Mouse (Mus musculus): ENCODE results near the gene Mas1. TPM values are rescaled to one million over a fixed set of nuclear protein-coding genes. Genes with fewer than 3 reads are reported as not detected.
"Not testable (repeated sequence)": the region's sequence is repeated elsewhere in the genome, so short reads cannot be mapped to it uniquely, and the experiment has no call there.

Mas1 gene
- polyA plus RNA-seq, 1 experiment from 2014 or later = 0.32 TPM

DNA sequence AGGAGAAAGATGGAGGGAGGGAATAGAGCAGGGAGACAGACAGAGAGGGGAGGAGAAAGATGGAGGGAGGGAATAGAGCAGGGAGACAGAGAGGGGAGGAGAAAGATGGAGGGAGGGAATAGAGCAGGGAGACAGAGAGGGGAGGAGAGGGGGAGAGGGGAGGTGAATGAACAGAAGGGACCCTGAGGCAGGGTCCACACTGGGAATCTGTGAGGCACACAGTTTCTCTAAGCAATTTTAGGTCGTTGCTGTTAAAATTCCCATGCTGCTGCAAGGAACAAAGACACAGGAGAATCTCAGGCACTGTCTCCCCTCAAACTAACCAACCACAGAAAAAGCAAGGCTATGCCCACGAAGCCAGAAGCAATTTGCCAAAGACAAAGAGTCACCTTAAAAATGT, 30.7 kb upstream of the Mas1 start:
- ATAC-seq (ENCODE audit: low FRiP score, low read depth); H3K27ac ChIP-seq; H3K9ac ChIP-seq: not testable (repeated sequence)

DNA sequence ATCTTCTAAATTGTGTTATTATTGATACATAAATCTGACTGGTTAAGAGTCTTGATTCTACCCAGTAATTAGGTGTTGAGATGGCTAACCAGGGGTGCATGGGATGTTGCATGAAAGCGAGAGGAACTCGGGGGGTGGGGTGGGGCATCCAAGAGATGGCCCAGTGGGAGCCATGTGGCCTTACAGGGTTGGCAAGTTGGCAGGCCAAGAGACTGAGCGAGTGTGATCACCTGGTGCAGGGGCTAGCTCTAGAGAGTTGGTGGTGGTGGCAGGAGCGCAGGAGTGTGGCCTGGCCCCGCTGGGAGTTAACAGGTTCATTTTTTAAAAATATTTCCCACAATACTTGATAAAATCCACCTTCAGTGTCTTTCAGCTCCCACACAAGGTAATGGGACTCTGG, 29.7 kb upstream of the Mas1 start:
- 85% methylated on average over 5 of the region's 5 CpGs for WGBS
- Histone ChIP-seq H3K9me3 (no peaks in the 10 kb centered on the region), H3K27ac (no peak overlapping the region), H3K36me3 (peaks cover 31% of the 10 kb centered on the region), H3K4me3 (no peak overlapping the region), H3K4me1 (no peaks in the 10 kb centered on the region), H3K4me2 (replicated peaks) (no peak overlapping the region), H3K27me3 (replicated peaks) (no peaks in the 10 kb centered on the region), H3K9ac (no peak overlapping the region)
- ATAC-seq (ENCODE audit: low FRiP score, low read depth) = no peak

More for the DNA sequence above, 30.7 kb upstream of the Mas1 start:
- H3K4me2 ChIP-seq (replicated peaks); H3K4me1 ChIP-seq; H3K27me3 ChIP-seq (replicated peaks); H3K4me3 ChIP-seq; H3K9me3 ChIP-seq: not testable (repeated sequence)
- H3K36me3 ChIP-seq = peaks cover 36% of the 10 kb centered on the region
- 41% methylated on average over 2 of the region's 2 CpGs for WGBS

- no peaks in the 10 kb centered on the region for H3K27me3 ChIP-seq (replicated peaks)
These were observed 24.1 kb upstream of the Mas1 start for GRCm38 (mm10) chr17:12892033-12892432.

DNA sequence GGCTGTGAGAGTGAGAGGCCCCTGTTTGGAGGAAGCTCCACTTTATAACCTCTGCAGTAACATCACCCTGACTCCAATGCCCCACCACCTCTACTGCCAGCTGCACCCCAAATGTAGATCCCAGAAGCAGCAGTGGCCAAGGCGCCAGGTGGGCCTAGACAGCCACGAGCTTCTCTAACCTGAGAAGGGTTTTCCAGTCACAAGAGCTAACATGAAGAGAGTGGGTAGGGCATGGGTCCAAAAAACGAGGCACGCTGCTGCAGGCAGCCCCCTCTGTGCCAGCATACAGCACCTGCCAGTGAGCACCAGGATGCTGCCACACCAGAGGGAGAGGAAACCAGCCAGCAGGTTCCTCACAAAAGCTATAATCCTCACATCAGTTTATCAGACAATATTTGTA, 23.1 kb upstream of the Mas1 start:
- Histone ChIP-seq H3K9ac (no peak overlapping the region), H3K4me2 (replicated peaks) (no peak overlapping the region), H3K9me3 (no peaks in the 10 kb centered on the region), H3K4me1 (no peaks in the 10 kb centered on the region), H3K36me3 (peaks cover 24% of the 10 kb centered on the region), H3K27me3 (replicated peaks) (no peaks in the 10 kb centered on the region), H3K4me3 (no peak overlapping the region), H3K27ac (no peak overlapping the region)
- 92% methylated on average over 4 of the region's 4 CpGs for WGBS
- no peak for ATAC-seq (ENCODE audit: low FRiP score, low read depth)

More at GRCm38 (mm10) chr17:12892033-12892432, 24.1 kb upstream of the Mas1 start:
- no peak overlapping the region for H3K27ac ChIP-seq
- H3K4me1 ChIP-seq = no peaks in the 10 kb centered on the region
- 93% methylated on average over 9 of the region's 9 CpGs for WGBS
- H3K4me2 ChIP-seq (replicated peaks) = no peak overlapping the region
- peaks cover 28% of the 10 kb centered on the region for H3K36me3 ChIP-seq
- H3K9me3 ChIP-seq = no peaks in the 10 kb centered on the region
- no peak for ATAC-seq (ENCODE audit: low FRiP score, low read depth)
- H3K4me3 ChIP-seq = no peak overlapping the region
- no peak overlapping the region for H3K9ac ChIP-seq

DNA sequence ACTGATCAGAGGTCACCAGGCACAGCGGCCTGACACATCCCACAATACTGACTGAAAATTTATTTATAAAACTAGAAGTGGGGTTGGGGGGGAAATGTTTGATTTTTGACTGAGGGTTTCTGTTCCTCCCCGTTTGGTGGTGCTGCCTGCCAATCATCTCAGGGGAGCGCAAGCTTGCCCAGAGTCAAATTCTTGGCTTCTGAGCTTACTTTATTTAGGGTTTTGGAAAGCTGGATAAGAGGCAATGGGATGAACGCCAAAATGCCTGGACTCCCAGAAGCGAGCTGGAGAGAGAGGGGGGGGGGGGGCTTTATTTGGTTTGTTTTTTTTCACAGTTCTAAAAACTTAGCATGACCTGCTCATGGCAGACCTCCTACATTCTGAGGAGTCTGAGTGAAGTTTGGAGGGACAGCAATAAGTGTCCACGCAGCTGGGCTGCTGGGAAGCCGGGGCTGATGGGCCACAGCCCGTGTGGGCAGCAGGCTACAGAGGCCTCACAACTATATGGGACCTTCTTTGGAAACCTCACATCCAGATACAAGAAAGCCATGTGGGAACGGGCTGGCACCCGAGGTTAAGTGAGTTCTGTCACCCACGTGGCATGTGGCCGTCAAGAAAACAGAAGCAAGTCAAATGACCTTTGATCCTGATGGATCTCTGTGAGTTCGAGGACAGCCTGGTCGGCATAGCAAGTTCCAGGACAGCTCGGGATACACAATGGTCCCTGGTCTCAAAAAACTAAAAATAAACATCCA, 19.3 kb upstream of the Mas1 start:
- H3K9me3 ChIP-seq = no peaks in the 10 kb centered on the region
- H3K4me1 ChIP-seq = no peaks in the 10 kb centered on the region
- ATAC-seq (ENCODE audit: low FRiP score, low read depth) = no peak
- WGBS = 87% methylated on average over 15 of the region's 15 CpGs
- H3K4me3 ChIP-seq = no peak overlapping the region
- no peak overlapping the region for H3K27ac ChIP-seq
- H3K36me3 ChIP-seq = peaks cover 18% of the 10 kb centered on the region
- no peaks in the 10 kb centered on the region for H3K27me3 ChIP-seq (replicated peaks)
- no peak overlapping the region for H3K9ac ChIP-seq
- H3K4me2 ChIP-seq (replicated peaks) = no peak overlapping the region

- Histone ChIP-seq H3K27ac (no peak overlapping the region), H3K4me2 (replicated peaks) (no peak overlapping the region), H3K27me3 (replicated peaks) (no peaks in the 10 kb centered on the region), H3K36me3 (peaks cover 14% of the 10 kb centered on the region), H3K9me3 (no peaks in the 10 kb centered on the region), H3K4me1 (no peaks in the 10 kb centered on the region), H3K9ac (no peak overlapping the region), H3K4me3 (no peak overlapping the region)
- ATAC-seq (ENCODE audit: low FRiP score, low read depth) = no peak
- 32% methylated on average over 6 of the region's 6 CpGs for WGBS
These were observed 18.7 kb upstream of the Mas1 start for GRCm38 (mm10) chr17:12886620-12887019.

GRCm38 (mm10) chr17:12881216-12881615, 13.3 kb upstream of the Mas1 start:
- Histone ChIP-seq H3K27ac (no peak overlapping the region), H3K9me3 (no peaks in the 10 kb centered on the region), H3K4me2 (replicated peaks) (no peak overlapping the region), H3K4me1 (no peaks in the 10 kb centered on the region), H3K9ac (no peak overlapping the region), H3K4me3 (no peak overlapping the region), H3K27me3 (replicated peaks) (no peaks in the 10 kb centered on the region), H3K36me3 (no peaks in the 10 kb centered on the region)
- WGBS = 89% methylated on average over 1 of the region's 1 CpGs
- no peak for ATAC-seq (ENCODE audit: low FRiP score, low read depth)

- Histone ChIP-seq H3K27ac (no peak overlapping the region), H3K4me3 (no peak overlapping the region), H3K36me3 (no peaks in the 10 kb centered on the region), H3K9me3 (no peaks in the 10 kb centered on the region), H3K4me1 (no peaks in the 10 kb centered on the region), H3K27me3 (replicated peaks) (no peaks in the 10 kb centered on the region), H3K4me2 (replicated peaks) (peak overlapping the region; percentile 34; the same call in 1 of the 2 replicates), H3K9ac (no peak overlapping the region)
- ATAC-seq (ENCODE audit: low FRiP score, low read depth) = no peak
- 3% methylated on average over 14 of the region's 14 CpGs for WGBS
These were observed 12.2 kb upstream of the Mas1 start for GRCm38 (mm10) chr17:12880178-12880577.

GRCm38 (mm10) chr17:12875734-12876133, 7.8 kb upstream of the Mas1 start, which contains the start of gene Mrgprh:
Gene Mrgprh (plus strand): TSS chr17:12876034.
- no peaks in the 10 kb centered on the region for H3K36me3 ChIP-seq
- no peak for ATAC-seq (ENCODE audit: low FRiP score, low read depth)
- WGBS = 77% methylated on average over 5 of the region's 5 CpGs
- no peak within 1 kb of the TSS for H3K4me3 ChIP-seq
- H3K27ac ChIP-seq = no peak within 1 kb of the TSS
- no peaks in the 10 kb centered on the region for H3K9me3 ChIP-seq
- H3K9ac ChIP-seq = no peak within 1 kb of the TSS
- no peaks in the 10 kb centered on the region for H3K27me3 ChIP-seq (replicated peaks)
- H3K4me2 ChIP-seq (replicated peaks) = no peak within 1 kb of the TSS
- H3K4me1 ChIP-seq = no peaks in the 10 kb centered on the region; the same call in 1 of the 2 replicates

DNA sequence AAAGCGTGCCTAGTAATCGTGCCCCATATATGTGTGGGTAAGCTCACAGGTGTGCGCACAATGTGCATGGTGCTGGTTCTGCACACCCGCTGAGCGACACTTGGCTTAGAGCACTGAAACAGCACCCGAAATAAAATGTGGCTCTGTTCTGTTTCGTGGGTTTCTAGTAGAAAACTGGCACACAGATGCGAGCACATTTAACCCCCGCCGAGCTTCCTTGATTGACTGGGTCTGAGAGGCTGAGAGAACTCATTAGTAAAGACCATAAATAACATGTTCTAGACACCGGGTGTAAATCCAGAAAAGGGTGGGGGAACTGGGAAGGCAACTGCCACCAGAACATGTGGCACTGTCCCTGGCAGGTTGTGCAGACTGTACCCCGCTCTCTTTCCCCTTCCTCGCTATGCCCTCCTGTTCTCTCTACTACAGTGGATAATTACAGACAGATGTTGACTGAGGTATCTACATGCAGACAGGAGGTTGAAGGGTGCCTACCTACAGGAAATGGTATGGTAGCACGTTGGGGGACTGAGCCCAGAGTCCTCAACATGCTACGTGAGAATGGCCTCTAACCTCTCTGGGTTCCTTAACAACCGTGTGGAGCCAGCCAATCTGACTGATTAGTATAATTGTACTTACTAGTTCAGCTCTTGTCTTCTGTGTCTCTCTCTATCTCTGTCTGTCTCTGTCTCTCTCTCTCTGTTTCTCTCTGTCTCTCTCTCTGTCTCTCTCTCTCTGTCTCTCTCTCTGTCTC, 4.5 kb upstream of the Mas1 start:
- H3K4me2 ChIP-seq (replicated peaks) = no peak overlapping the region
- no peaks in the 10 kb centered on the region; the same call in 1 of the 2 replicates for H3K4me1 ChIP-seq
- no peaks in the 10 kb centered on the region for H3K27me3 ChIP-seq (replicated peaks)
- no peak overlapping the region for H3K9ac ChIP-seq
- 57% methylated on average over 16 of the region's 16 CpGs for WGBS
- H3K27ac ChIP-seq = no peak overlapping the region
- H3K9me3 ChIP-seq = no peaks in the 10 kb centered on the region
- ATAC-seq (ENCODE audit: low FRiP score, low read depth) = peak; percentile 44
- no peak overlapping the region for H3K4me3 ChIP-seq
- H3K36me3 ChIP-seq = no peaks in the 10 kb centered on the region

- Histone ChIP-seq H3K4me3 (no peak overlapping the region), H3K27me3 (replicated peaks) (no peaks in the 10 kb centered on the region), H3K4me2 (replicated peaks) (no peak overlapping the region), H3K4me1 (no peaks in the 10 kb centered on the region; the same call in 1 of the 2 replicates), H3K36me3 (no peaks in the 10 kb centered on the region), H3K9ac (no peak overlapping the region), H3K9me3 (no peaks in the 10 kb centered on the region), H3K27ac (no peak overlapping the region)
- ATAC-seq (ENCODE audit: low FRiP score, low read depth) = no peak
- 38% methylated on average over 4 of the region's 4 CpGs for WGBS
These were observed 697 bp upstream of the Mas1 start for GRCm38 (mm10) chr17:12868640-12869039.

GRCm38 (mm10) chr17:12866853-12867252, 1.1 kb downstream of the Mas1 start:
- Histone ChIP-seq H3K4me3 (no peak overlapping the region), H3K4me2 (replicated peaks) (no peak overlapping the region), H3K27me3 (replicated peaks) (no peaks in the 10 kb centered on the region), H3K4me1 (no peaks in the 10 kb centered on the region; the same call in 1 of the 2 replicates), H3K9me3 (no peaks in the 10 kb centered on the region), H3K9ac (no peak overlapping the region), H3K27ac (no peak overlapping the region), H3K36me3 (no peaks in the 10 kb centered on the region)
- WGBS = 86% methylated on average over 10 of the region's 10 CpGs
- no peak for ATAC-seq (ENCODE audit: low FRiP score, low read depth)
